Mouse (Mus musculus): ENCODE measurements around the gene Unc79. TPM values are rescaled to one million over a fixed set of nuclear protein-coding genes. Genes with fewer than 3 reads are reported as not detected.

The Unc79 gene
- total and polyA plus RNA-seq, 2 experiments = 0.15 to 0.46 TPM

- no peaks in the 10 kb centered on the region for H3K36me3 ChIP-seq (ENCODE audit: control insufficient read depth, insufficient read depth, low read length)
- H3K79me2 ChIP-seq (ENCODE audit: control insufficient read depth, insufficient read depth, low read length) = no peaks in the 10 kb centered on the region
- no peaks in the 10 kb centered on the region for H3K27me3 ChIP-seq (ENCODE audit: control insufficient read depth, insufficient read depth, low read length)
- no peak overlapping the region for H3K4me3 ChIP-seq (ENCODE audit: insufficient read depth, low read depth, low read length)
- no peak for DNase-seq (ENCODE audit: extremely low read depth, low read depth, low spot score)
- 90% methylated on average over 3 of the region's 3 CpGs for WGBS
- no peak overlapping the region for H3K9ac ChIP-seq (ENCODE audit: low read depth, low read length)
- TF ChIP-seq CTCF (IDR thresholded peaks at IDR 0.05; ENCODE audit: low read depth, low read length) = no peak
- TF ChIP-seq POLR2A (IDR thresholded peaks at IDR 0.05; ENCODE audit: extremely low read depth, insufficient read depth, low read length) = no peak
- no peak overlapping the region for H3K27ac ChIP-seq (replicated peaks; ENCODE audit: insufficient read depth, low read depth, low read length)
- H3K4me1 ChIP-seq (ENCODE audit: control insufficient read depth, insufficient read depth, low read length) = no peaks in the 10 kb centered on the region
Observed at GRCm38 (mm10) chr12:103041401-103041800, 92.7 kb downstream of the Unc79 start.

GRCm38 (mm10) chr12:103042711-103043110 lies 94.1 kb downstream of the Unc79 start:
- DNase-seq (ENCODE audit: extremely low read depth, low read depth, low spot score) = no peak
- no peak for TF ChIP-seq CTCF (IDR thresholded peaks at IDR 0.05; ENCODE audit: low read depth, low read length)
- no peak for TF ChIP-seq POLR2A (IDR thresholded peaks at IDR 0.05; ENCODE audit: extremely low read depth, insufficient read depth, low read length)
- 89% methylated on average over 5 of the region's 5 CpGs for WGBS

GRCm38 (mm10) chr12:103044422-103044821 lies 95.8 kb downstream of the Unc79 start:
- Histone ChIP-seq H3K27ac (replicated peaks; ENCODE audit: insufficient read depth, low read depth, low read length) (no peak overlapping the region), H3K27me3 (ENCODE audit: control insufficient read depth, insufficient read depth, low read length) (no peaks in the 10 kb centered on the region), H3K79me2 (ENCODE audit: control insufficient read depth, insufficient read depth, low read length) (no peaks in the 10 kb centered on the region), H3K9ac (ENCODE audit: low read depth, low read length) (no peak overlapping the region), H3K4me1 (ENCODE audit: control insufficient read depth, insufficient read depth, low read length) (no peaks in the 10 kb centered on the region), H3K4me3 (ENCODE audit: insufficient read depth, low read depth, low read length) (no peak overlapping the region), H3K36me3 (ENCODE audit: control insufficient read depth, insufficient read depth, low read length) (no peaks in the 10 kb centered on the region)
- TF ChIP-seq POLR2A (IDR thresholded peaks at IDR 0.05; ENCODE audit: extremely low read depth, insufficient read depth, low read length) = no peak
- TF ChIP-seq CTCF (IDR thresholded peaks at IDR 0.05; ENCODE audit: low read depth, low read length) = no peak
- WGBS = 86% methylated on average over 4 of the region's 4 CpGs
- DNase-seq (ENCODE audit: extremely low read depth, low read depth, low spot score) = no peak

More at GRCm38 (mm10) chr12:103042711-103043110, 94.1 kb downstream of the Unc79 start:
- H3K27me3 ChIP-seq (ENCODE audit: control insufficient read depth, insufficient read depth, low read length) = no peaks in the 10 kb centered on the region
- H3K4me3 ChIP-seq (ENCODE audit: insufficient read depth, low read depth, low read length) = no peak overlapping the region
- no peaks in the 10 kb centered on the region for H3K79me2 ChIP-seq (ENCODE audit: control insufficient read depth, insufficient read depth, low read length)
- H3K9ac ChIP-seq (ENCODE audit: low read depth, low read length) = no peak overlapping the region
- no peak overlapping the region for H3K27ac ChIP-seq (replicated peaks; ENCODE audit: insufficient read depth, low read depth, low read length)
- no peaks in the 10 kb centered on the region for H3K4me1 ChIP-seq (ENCODE audit: control insufficient read depth, insufficient read depth, low read length)
- no peaks in the 10 kb centered on the region for H3K36me3 ChIP-seq (ENCODE audit: control insufficient read depth, insufficient read depth, low read length)

GRCm38 (mm10) chr12:103049865-103050264 lies 101.2 kb downstream of the Unc79 start:
- no peak for DNase-seq (ENCODE audit: extremely low read depth, low read depth, low spot score)
- no peak for TF ChIP-seq POLR2A (IDR thresholded peaks at IDR 0.05; ENCODE audit: extremely low read depth, insufficient read depth, low read length)
- no peak for TF ChIP-seq CTCF (IDR thresholded peaks at IDR 0.05; ENCODE audit: low read depth, low read length)
- Histone ChIP-seq H3K79me2 (ENCODE audit: control insufficient read depth, insufficient read depth, low read length) (no peaks in the 10 kb centered on the region), H3K27ac (replicated peaks; ENCODE audit: insufficient read depth, low read depth, low read length) (no peak overlapping the region), H3K4me3 (ENCODE audit: insufficient read depth, low read depth, low read length) (no peak overlapping the region), H3K9ac (ENCODE audit: low read depth, low read length) (no peak overlapping the region), H3K4me1 (ENCODE audit: control insufficient read depth, insufficient read depth, low read length) (no peaks in the 10 kb centered on the region), H3K27me3 (ENCODE audit: control insufficient read depth, insufficient read depth, low read length) (no peaks in the 10 kb centered on the region), H3K36me3 (ENCODE audit: control insufficient read depth, insufficient read depth, low read length) (no peaks in the 10 kb centered on the region)
- 95% methylated on average over 12 of the region's 12 CpGs for WGBS

- no peaks in the 10 kb centered on the region for H3K27me3 ChIP-seq (ENCODE audit: control insufficient read depth, insufficient read depth, low read length)
- H3K9ac ChIP-seq (ENCODE audit: low read depth, low read length) = no peak overlapping the region
- no peaks in the 10 kb centered on the region for H3K36me3 ChIP-seq (ENCODE audit: control insufficient read depth, insufficient read depth, low read length)
- DNase-seq (ENCODE audit: extremely low read depth, low read depth, low spot score) = no peak
- H3K4me3 ChIP-seq (ENCODE audit: insufficient read depth, low read depth, low read length) = no peak overlapping the region
- H3K79me2 ChIP-seq (ENCODE audit: control insufficient read depth, insufficient read depth, low read length) = no peaks in the 10 kb centered on the region
- TF ChIP-seq CTCF (IDR thresholded peaks at IDR 0.05; ENCODE audit: low read depth, low read length) = no peak
- no peak for TF ChIP-seq POLR2A (IDR thresholded peaks at IDR 0.05; ENCODE audit: extremely low read depth, insufficient read depth, low read length)
- no peaks in the 10 kb centered on the region for H3K4me1 ChIP-seq (ENCODE audit: control insufficient read depth, insufficient read depth, low read length)
- WGBS = 80% methylated on average over 21 of the region's 21 CpGs
- no peak overlapping the region for H3K27ac ChIP-seq (replicated peaks; ENCODE audit: insufficient read depth, low read depth, low read length)
Observed at GRCm38 (mm10) chr12:103059321-103060053, 110.8 kb downstream of the Unc79 start.

- Histone ChIP-seq H3K79me2 (ENCODE audit: control insufficient read depth, insufficient read depth, low read length) (no peaks in the 10 kb centered on the region), H3K4me1 (ENCODE audit: control insufficient read depth, insufficient read depth, low read length) (no peaks in the 10 kb centered on the region), H3K4me3 (ENCODE audit: insufficient read depth, low read depth, low read length) (no peak overlapping the region), H3K9ac (ENCODE audit: low read depth, low read length) (no peak overlapping the region), H3K27ac (replicated peaks; ENCODE audit: insufficient read depth, low read depth, low read length) (no peak overlapping the region), H3K27me3 (ENCODE audit: control insufficient read depth, insufficient read depth, low read length) (no peaks in the 10 kb centered on the region), H3K36me3 (ENCODE audit: control insufficient read depth, insufficient read depth, low read length) (no peaks in the 10 kb centered on the region)
- no peak for DNase-seq (ENCODE audit: extremely low read depth, low read depth, low spot score)
- TF ChIP-seq POLR2A (IDR thresholded peaks at IDR 0.05; ENCODE audit: extremely low read depth, insufficient read depth, low read length) = no peak
- TF ChIP-seq CTCF (IDR thresholded peaks at IDR 0.05; ENCODE audit: low read depth, low read length) = no peak
- 88% methylated on average over 10 of the region's 10 CpGs for WGBS
Observed at GRCm38 (mm10) chr12:103060791-103061190, 112.1 kb downstream of the Unc79 start.
